Mouse (Mus musculus) left cerebral cortex, adult 11 months (tissue): ENCODE data around the gene St6gal1.

Experiments used
- DNase-seq: peaks from one replicate; pipeline ENCODE4 v3.0.0; 2022; ENCODE audit warnings: low spot score

St6gal1 gene

GRCm38 (mm10) chr16:23274606-23275310 lies 50.2 kb downstream of the St6gal1 start:
- no peak for DNase-seq

GRCm38 (mm10) chr16:23275661-23276060 lies 51.1 kb downstream of the St6gal1 start:
- DNase-seq: no peak

- no peak for DNase-seq
Measured at GRCm38 (mm10) chr16:23279879-23280741, 55.6 kb downstream of the St6gal1 start.

GRCm38 (mm10) chr16:23280742-23281090 lies 56.2 kb downstream of the St6gal1 start:
- no peak for DNase-seq

GRCm38 (mm10) chr16:23282241-23282640 lies 57.7 kb downstream of the St6gal1 start:
- DNase-seq: no peak

GRCm38 (mm10) chr16:23282941-23283340 lies 58.4 kb downstream of the St6gal1 start:
- DNase-seq: no peak

- no peak for DNase-seq
Measured at GRCm38 (mm10) chr16:23283677-23284076, 59.1 kb downstream of the St6gal1 start.

GRCm38 (mm10) chr16:23284470-23285394 lies 60.2 kb downstream of the St6gal1 start:
- DNase-seq: no peak

- no peak for DNase-seq
Measured at GRCm38 (mm10) chr16:23286380-23287097, 62.0 kb downstream of the St6gal1 start.

- DNase-seq: no peak
Measured at GRCm38 (mm10) chr16:23287312-23288040, 62.9 kb downstream of the St6gal1 start.

- DNase-seq: no peak
Measured at GRCm38 (mm10) chr16:23288103-23288502, 63.6 kb downstream of the St6gal1 start.

- DNase-seq: no peak
Measured at GRCm38 (mm10) chr16:23289424-23289823, 64.9 kb downstream of the St6gal1 start.

- no peak for DNase-seq
Measured at GRCm38 (mm10) chr16:23290171-23290570, 65.6 kb downstream of the St6gal1 start.

- no peak for DNase-seq
Measured at GRCm38 (mm10) chr16:23291521-23291920, 67.0 kb downstream of the St6gal1 start.

- no peak for DNase-seq
Measured at GRCm38 (mm10) chr16:23294236-23294635, 69.7 kb downstream of the St6gal1 start.

GRCm38 (mm10) chr16:23294747-23295146 lies 70.2 kb downstream of the St6gal1 start:
- no peak for DNase-seq

GRCm38 (mm10) chr16:23295720-23296119 lies 71.2 kb downstream of the St6gal1 start:
- no peak for DNase-seq

- DNase-seq: no peak
Measured at GRCm38 (mm10) chr16:23296721-23297120, 72.2 kb downstream of the St6gal1 start.

GRCm38 (mm10) chr16:23298441-23298840 lies 73.9 kb downstream of the St6gal1 start:
- DNase-seq: no peak

- DNase-seq: no peak
Measured at GRCm38 (mm10) chr16:23298911-23299310, 74.4 kb downstream of the St6gal1 start.
